Mouse (Mus musculus) layer of hippocampus, adult 9-10 months (tissue): ENCODE measurements around the gene Tmem95.
A peak's percentile ranks its signal among the peaks of the same experiment; 100 is the strongest.
"Not testable (repeated sequence)": the region's sequence is repeated elsewhere in the genome, so short reads cannot be mapped to it uniquely, and the experiment has no call there.

Source experiments
- DNase-seq: peaks from one replicate; pipeline ENCODE4 v3.0.0; 2022; ENCODE audit warnings: low spot score

Gene Tmem95

DNA sequence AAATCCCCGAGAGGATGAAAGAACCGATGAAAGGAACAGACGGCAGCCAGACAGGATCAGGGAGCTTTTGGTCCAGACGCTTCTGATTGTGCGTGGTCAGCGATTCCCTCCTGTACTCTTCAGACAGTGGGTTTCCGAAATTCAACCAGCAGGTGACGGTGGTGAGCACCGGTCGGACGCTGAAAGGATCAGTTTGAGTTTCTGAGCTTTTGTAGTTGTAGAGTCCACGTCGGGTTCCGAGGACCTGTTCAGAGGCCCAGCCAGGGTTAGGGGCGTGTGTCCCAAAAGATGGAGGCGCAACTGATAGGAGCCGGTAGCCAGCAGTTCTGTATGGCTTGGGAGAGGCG is 2.7 kb upstream of the Tmem95 start:
- no peak for DNase-seq

DNA sequence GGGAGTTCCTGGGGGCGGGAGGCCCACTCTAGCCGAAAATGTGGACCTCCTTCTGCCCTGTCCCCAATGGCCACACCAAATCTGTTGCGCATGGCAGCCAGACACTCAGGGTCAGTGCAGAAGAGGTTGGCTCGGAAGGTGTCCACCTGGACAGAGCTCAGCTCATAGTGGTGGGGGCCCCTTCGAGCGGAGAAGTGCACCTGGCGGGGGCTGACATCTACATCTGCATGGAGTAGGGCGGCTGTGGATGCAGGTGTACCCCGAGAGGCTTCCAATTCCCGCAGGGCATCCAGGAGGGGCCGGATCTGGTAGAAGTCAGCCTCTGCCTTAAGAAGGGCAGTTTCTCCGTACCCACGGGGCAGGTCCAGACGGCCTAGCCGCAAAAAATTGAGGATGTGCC is 1.9 kb upstream of the Tmem95 start:
- DNase-seq: no peak

DNA sequence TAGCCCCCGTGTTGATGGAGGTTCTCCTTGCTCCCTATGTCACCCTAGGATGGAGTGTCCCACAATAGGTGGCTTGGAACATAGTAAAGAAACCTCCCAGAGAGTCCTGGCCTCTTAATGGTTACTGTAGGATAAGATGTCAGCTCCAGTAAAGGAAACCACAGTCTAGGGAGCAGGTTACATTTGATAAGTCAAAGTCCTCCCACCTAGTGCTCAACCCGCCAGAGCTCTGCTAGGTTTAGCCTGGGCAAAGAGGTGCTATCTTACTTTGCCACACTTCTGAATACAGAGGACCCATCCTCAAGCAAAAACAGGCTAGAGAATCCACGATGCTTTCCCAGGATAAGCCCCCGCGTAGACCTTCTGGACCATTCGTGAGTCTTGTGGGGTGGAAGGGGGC is 1.1 kb upstream of the Tmem95 start:
- no peak for DNase-seq

DNA sequence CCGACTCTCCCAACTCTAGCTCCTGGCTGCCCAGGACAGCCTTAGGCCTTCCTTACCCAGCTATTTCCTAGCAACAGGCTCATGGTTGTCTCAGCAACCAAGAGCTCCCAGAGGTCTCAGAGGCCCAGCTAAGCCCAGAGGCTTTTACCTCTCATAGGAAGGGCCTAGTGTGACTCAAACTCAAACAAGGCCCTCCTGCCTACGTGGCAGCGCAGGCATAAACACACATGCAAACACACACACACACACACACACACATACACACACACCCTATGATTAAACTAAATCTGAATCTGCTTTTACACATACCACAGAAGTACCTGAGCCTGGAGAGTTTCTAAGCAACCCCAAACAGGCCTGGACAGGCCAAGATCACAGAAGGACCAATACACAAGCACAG is 581 bp upstream of the Tmem95 start:
- no peak for DNase-seq

DNA sequence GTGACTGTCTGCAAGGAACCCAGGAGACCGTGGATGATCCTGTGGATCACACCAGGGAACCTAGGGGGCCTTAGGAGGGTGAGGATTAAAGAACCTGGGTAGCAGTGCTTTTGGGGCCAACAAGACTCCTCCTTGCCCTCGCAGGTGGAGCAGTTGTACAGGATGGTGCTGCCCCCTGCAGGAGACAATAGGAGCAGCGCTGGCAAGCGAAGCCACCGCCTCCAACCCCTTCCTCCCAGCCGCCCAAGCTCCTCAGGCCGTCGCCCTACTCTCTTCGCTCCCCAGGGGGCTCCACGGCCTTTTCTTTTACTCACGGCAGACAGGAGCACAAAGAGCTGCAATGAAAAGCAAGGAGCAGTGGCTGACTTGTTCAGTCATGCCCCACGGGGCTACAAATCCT is 951 bp downstream of the Tmem95 start:
- DNase-seq: peak; percentile 53

DNA sequence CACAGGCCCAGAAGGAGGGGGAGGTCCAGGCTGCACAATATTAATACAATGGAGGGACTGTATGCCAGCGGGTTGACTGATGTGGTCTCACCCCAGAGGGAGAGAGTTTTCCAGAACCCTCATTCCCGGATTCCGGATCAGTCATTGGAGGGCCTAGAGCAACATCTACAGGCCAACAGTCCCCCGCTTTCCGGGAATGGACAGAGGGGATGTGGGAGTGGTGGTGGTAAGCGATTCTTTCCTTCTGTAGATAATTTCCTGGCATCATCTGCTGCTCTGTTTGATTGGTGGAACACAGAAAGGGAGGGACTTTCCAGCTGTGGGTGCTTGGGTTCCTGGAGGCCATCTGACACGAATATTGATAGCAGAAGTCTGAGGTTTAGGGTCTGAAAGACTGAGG is 1.6 kb downstream of the Tmem95 start:
- no peak for DNase-seq

DNA sequence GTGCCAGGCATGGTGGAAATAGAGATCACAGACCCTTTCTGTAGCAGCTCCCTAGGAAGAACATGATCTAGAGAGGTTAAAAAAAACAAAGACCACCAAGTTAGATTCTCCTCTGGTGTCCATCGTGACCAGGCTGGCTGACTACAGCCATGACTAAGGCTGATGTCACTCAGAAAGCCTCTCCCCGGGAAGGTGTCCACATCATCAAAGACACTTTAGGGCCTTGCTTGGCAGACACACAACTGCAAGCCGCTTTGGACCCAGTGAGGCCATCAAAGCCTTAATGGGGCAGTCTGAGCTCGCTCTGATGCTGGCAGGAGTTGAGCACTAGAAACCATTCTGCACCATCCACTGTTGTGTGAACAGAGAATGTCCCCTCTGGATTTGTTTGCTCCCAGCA is 5.4 kb downstream of the Tmem95 start:
- no peak for DNase-seq

DNA sequence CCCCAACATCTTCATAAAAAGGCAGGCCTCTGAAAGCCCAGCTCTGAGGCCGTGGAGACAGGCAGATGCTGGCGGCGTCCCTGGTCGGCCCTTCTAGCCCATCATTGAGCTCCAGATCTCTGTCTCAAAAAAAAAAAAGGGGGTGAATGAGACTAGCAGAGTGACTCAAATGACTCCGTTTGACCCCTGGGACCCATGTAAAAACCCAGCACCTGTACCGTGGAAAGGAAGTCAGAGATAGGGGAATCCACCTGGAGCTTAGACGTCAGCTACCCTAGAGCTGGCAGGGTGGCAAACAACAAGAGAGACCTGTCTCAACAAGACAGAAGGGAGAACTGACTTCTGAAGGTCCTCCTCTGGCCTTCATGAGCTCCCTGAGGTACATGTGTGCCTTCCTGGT is 6.0 kb downstream of the Tmem95 start:
- no peak for DNase-seq

DNA sequence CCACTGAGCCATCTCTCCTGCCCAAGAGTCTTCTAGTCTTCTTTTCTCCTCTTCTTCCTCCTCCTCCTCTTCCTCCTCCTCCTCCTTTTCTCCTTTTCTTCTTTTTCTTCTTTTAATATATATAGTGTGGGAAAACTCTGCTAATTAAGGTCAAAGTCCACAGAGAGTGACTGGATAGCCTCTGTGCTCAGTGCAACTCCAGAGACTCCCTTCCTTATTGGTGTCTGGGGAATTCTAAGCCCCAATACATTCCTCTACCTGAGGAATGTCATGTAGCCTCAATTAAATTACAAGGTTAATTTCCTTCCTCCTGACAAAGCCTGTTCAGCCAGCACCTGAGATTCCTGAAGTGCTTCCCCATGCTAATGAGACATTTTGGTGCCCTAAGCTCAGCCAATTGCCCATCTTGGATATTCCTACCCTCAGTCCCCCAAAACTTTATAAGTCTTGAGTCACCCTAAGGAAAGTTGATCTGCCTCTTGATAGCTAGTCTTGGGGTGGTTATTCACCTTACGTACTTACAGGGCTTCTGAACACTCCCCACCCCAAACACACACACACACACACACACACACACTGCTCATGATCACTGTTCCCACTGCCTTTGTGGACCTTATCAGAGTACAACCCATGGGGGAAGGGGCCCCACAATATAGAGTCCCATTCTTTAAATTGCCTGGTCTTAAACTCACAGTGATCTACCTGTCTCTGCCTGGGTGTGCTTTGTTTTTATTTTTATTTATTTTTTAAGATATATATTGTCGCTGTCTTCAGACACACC is 7.3 kb downstream of the Tmem95 start:
- DNase-seq: no peak

DNA sequence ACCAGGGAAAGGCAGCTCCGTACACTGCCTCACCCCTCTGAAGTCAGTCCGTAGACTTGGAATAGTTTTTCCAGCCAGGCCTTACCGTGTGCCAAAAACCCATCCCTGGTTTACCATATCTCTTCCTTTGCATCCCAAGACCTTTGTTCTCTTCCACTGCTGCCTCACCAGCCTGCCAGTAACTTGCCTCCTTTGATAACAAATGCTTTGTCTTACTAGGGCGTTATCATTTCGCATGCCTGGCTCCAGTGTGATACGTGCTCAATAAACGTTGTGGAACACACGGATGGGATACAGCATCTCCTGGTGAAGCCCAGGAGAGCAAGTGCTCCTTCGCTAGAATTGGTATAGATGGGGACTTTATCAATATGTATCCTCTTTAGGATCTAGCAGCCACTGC is 10.5 kb downstream of the Tmem95 start:
- no peak for DNase-seq

DNA sequence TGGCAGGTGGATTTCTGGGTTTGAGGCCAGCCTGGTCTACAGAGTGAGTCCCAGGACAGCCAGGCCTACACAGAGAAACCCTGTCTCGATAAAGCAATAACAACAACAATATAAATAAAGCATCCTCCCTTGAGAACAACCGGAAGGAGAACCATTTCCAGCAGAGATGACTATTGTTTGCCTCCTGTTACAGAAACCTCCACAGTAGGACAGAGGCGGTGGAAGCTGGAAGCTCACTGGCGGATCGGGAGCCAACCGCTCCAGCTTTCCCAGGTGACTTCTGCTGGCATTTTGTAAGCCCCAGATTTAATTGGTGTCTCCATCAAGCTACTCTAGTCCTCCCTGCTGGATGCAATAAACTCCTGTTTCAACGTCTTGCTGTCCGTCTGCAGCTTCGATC is 12.3 kb downstream of the Tmem95 start:
- DNase-seq: no peak

DNA sequence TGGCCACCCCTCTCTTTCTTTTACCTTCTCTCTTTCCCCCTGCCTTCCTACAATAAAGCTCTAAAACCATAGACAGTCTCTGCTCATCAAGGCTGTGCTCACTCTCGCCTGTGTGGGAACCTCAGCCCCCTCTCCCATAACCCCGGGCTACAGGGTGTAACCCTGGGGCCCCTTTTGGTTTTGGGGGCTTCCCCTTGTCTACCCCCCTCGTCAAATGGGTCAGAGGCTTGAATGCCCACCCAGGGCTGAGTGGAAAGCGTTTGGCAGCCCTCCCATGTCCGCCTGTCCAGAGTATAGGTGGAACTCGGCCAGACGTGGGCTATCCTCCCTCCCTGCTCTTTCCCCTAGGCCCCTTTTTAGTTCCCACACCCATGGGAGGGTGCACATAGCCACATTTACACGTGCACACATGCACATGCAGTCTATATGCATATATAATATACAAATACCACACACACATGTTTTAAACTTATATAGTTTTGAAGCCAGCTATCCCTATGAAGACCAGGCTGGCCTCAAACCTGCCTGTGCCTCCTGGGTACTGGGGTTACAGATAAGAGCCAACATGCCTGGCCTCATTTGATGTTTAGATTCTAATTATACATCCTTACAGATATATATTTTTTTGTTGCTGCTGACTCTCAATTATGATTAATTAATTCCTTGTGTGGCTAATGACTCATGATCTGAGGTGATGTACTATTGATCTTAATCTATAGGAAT is 13.5 kb downstream of the Tmem95 start:
- DNase-seq: no peak

DNA sequence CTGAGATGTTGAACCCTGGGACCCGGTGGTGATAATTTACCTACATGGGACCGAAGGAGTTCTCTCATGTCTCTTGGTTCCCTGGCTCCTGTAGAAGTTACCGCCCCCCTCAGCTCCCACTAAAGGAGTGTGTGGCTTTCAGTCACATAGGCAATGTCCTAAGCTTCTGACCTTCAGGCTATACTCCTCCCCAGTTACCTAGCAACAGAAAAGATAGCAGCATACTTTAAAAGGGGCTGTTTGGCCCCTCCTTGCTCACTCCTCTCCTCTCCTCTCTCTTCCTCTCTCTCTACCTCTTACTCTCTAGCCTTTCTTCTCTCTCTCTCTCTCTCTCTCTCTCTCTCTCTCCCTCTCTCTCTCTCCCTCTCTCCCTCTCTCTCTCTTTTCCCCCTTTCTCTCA is 14.1 kb downstream of the Tmem95 start:
- not testable (repeated sequence) for DNase-seq

DNA sequence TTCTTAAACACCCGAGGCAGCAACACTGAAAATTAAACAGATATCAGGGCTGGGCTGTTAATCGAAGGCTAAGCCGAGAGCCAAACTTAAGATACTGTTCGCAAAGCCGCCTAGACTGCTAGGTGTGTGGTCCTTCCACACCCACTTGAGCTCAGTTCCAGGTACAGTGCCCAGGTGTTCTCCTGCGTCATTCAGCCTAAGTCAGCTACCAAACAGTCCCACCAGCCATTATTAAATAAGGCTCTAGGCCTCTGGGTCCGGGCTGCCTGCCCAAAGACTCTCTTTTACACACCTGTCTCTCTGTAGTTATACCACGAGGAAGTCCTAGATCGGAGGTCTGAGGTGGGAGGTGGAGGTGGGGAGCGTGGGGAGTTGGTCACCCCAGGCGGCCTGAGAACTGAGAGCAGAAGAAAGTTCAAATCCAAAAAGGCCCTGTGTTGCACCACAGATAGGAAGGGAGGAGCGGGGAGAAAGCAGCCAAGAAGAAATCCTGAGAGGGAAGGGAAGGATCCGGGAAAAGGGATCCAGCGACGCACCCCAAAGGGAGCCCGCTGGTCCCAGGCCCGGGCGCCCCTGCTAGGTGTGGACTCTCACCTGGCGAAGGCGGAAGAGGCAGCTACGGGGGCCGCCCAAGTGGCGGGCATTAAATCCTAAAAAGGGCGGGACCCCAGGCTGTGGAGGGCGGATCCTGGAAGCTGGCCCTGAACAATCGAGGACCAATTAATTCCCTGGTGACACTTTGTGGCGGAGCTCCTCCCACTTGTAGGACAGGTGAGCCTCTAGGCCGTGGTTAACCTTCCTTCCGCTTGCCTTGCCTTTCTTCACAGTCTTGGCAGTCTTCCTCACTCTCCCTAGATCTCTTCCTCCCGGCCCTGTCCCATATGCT is 19.5 kb downstream of the Tmem95 start, which contains the start of gene Tnk1:
TSS of gene Tnk1 (minus strand) at position 618 of the 886 bp plus-strand sequence.
- no peak for DNase-seq

DNA sequence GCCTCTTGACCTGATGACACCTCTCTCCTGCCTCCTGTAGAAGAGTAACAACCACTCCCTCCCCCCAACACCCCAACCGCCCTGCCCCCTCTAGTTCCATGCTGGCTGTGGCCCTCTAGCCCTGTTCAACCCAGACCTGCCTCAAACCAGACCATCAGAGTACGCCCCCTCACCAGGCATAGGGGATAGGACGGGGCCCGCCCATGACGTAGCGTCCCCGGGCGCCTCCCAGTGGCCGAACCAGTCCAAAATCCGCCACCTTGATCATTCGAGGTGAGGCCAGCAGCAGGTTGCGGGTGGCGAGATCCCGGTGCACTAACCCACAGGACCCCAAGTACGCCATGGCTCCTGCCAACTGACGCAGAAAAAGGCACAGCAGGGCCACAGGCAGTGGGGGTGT is 22.5 kb downstream of the Tmem95 start:
- no peak for DNase-seq

DNA sequence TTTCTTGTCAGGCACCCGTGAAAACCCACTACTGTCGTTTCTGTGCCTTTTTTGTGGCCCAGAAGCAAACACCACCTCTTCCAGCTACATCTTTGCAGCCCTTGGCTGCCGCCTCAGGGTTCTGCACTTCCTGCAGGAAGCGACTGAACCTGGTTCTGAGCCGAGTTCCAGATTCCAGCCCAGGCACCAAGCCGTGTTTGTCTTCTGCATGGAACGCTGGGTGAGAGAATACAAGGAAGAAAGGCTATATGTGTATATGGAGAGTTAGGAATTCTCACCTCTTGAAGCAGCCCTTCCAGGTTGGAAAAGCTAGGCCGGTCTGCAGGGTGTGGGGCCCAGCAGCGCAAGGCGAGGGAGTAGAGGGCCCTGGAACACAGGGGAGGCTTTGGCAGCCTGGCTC is 23.1 kb downstream of the Tmem95 start:
- no peak for DNase-seq

DNA sequence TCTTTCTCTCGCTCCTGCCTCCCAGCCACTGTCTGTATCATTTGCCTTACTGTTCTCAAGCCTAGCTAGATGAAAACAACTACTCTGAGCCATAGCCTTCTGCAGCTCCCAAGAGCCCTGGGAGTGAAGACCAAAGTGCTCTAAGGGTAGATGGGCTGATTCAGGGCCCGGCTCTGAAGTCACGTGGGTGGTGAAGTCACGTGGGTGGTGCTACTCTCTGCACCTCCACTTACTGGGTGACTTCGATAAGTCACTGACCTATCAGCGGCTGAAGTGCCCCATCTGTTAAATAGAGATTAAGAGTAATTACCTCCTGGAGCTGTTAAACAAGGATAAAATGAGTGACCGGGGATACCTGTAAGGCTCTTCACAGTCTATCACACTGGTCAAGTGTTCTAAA is 23.8 kb downstream of the Tmem95 start:
- DNase-seq: no peak

DNA sequence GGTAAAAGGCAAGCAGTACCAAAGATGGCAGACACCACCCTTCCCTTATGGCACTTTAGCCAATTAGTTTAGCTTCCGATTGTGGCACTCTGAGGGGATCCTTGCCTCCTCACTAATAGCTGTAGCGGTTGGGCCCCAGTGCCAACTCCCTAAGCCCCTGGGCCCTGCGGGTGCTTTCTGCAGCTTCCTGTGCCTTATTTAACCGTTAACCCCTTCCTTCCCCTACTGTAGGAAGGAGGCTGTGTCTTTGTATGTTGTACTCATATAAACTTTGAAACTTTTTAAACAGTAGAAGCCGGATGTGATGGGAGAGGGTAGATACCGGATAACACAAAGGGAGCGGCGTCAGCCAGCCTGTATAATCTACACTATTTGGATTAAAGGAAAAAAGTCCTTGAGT is 27.1 kb downstream of the Tmem95 start:
- no peak for DNase-seq

DNA sequence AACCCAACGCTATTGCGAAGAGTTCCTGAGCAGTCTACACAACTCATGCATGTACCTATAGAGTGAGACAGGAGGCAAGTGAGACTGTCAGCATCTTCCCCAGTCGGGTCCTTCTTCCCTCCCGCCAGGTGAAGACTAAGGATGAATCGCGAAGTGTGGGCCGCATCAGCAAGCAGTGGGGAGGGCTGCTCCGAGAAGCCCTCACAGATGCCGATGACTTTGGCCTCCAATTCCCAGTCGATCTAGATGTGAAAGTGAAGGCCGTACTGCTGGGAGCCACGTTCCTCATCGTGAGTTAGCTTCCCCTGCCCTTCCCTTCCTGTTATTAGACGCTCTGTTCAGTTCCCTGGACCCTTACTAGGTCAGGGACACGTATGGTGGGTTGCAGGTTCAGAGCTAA is 27.9 kb downstream of the Tmem95 start:
- DNase-seq: no peak

DNA sequence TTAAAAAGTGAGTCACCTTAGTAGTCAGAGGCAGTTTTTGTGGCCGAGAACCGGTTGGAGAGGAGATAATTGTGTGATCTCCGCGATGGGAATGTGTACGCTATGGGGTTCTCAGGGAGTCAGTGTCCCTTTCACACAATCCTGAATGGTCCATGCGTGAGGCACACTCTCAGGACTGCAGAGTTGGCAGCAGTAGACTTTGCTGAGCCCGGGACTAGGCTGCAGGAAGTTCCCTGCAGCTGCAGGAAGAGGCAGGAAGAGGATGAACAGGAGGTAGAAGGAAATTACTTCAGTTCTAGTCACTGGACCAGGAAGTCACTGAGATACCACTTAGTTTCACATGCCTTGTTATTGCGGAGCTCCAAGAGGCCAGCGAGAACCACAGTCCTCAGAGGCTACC is 28.7 kb downstream of the Tmem95 start:
- DNase-seq: no peak

DNA sequence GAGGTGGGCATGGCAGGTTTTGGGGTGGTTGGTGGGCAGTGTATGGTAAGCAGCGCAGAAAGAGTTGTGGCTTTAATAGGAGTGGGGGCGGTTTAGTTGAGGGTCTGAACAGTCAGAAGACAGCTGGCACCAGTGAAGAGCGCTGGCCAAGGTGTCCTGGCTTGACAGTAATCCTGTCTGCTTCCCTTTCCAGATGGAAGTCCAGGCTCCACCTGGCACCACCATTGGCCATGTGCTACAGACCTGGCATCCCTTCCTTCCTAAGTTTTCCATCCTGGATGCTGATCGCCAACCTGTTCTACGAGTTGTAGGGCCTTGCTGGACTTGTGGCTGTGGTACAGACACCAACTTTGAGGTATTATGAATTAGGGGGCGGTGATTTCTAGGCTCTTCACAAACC is 29.8 kb downstream of the Tmem95 start:
- DNase-seq: no peak

DNA sequence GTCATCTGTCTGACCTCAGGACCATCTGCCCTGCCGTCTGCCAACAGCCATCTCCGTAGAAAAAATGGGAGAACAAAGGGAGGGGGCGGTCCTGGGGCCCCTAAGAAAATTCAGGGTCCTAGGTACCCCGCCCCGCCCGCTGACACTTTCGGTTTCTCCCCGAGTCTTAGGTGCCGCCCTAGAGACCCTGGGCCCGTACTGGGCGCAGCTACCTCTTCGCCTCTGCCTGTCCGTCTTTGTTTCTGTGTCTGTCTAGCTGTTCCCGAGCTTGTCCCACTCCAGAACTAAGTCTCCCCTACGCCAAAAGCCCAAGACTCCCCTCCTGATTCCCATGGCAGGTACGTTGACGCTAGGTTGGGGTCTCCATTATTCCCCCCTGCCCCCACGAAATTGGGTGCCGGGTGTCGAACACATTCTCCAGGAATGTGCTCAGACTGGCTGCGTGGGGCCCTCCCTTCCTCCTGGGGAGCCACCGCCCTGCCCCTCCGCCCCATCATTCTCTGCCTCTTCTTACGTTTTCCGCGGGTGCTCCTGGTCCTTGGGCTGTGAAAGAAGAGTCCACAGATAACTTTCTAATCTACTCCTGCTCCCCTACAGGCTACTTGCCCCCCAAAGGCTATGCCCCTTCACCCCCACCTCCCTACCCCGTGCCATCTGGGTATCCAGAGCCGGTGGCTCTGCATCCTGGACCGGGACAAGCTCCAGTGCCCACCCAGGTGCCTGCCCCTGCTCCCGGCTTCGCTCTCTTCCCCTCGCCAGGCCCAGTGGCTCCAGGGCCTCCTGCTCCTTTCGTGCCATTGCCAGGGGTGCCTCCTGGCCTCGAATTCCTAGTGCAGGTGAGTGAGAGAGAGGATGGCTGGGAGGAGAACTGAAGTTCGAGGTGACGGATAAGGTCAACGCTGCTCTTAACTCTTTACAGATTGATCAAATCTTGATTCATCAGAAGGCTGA is 30.8 kb downstream of the Tmem95 start:
- no peak for DNase-seq
